Mouse (Mus musculus) stomach, postnatal 0 days (tissue): ENCODE data around the gene Ntng2. TPM values are rescaled to one million over a fixed set of nuclear protein-coding genes. Genes with fewer than 3 reads are reported as not detected.

Experiments used
- ATAC-seq: fragments of 200-750 bp; cut with Nextera tagmentation; 2 replicates; pipeline ENCODE4 v1.8.0; 2017; ENCODE audit not compliant: low FRiP score, low TSS enrichment
- DNase-seq: peaks from one replicate; pipeline ENCODE4 v3.0.0-alpha.2; 2016; ENCODE audit warnings: low spot score
- H3K27ac ChIP-seq: fragments of 300-500 bp; sonication (generic); replicated peaks from 2 replicates; pipeline ENCODE4 v1.5.1; 2014; ENCODE audit warnings: mild to moderate bottlenecking, control low read depth
- H3K27me3 ChIP-seq: fragments of 300-500 bp; sonication (generic); 2 replicates; pipeline ENCODE4 v1.6.1; 2014; ENCODE audit warnings: low read length; ENCODE audit not compliant: control insufficient read depth, insufficient read depth
- H3K36me3 ChIP-seq: fragments of 300-500 bp; sonication (generic); 2 replicates; pipeline ENCODE4 v1.6.1; 2014; ENCODE audit warnings: low read length, mixed read lengths; ENCODE audit not compliant: control insufficient read depth, insufficient read depth
- H3K4me1 ChIP-seq: fragments of 300-500 bp; sonication (generic); replicated peaks from 2 replicates; pipeline ENCODE4 v1.6.1; 2014; ENCODE audit warnings: antibody characterized with exemption; ENCODE audit not compliant: control insufficient read depth, insufficient read depth
- H3K4me2 ChIP-seq: fragments of 300-500 bp; sonication (generic); replicated peaks from 2 replicates; pipeline ENCODE4 v1.6.1; 2014; ENCODE audit warnings: low read depth, mild to moderate bottlenecking, control low read depth, moderate library complexity
- H3K4me3 ChIP-seq: fragments of 300-500 bp; sonication (generic); 2 replicates; pipeline ENCODE4 v1.5.1; 2014; ENCODE audit warnings: low read depth, low read length, control low read depth
- H3K9ac ChIP-seq: fragments of 300-500 bp; sonication (generic); 2 replicates; pipeline ENCODE4 v1.6.1; 2014; ENCODE audit warnings: mild to moderate bottlenecking, low read length, control low read depth, mixed read lengths
- H3K9me3 ChIP-seq: fragments of 300-500 bp; sonication (generic); 2 replicates; pipeline ENCODE4 v1.6.1; 2016; ENCODE audit warnings: low read length; ENCODE audit not compliant: control insufficient read depth
- CTCF ChIP-seq: IDR thresholded peaks from 2 replicates; pipeline ENCODE4 v1.5.1; 2016; ENCODE audit warnings: antibody characterized with exemption, low read depth, mild to moderate bottlenecking, moderate library complexity
- EP300 ChIP-seq: optimal IDR thresholded peaks from 2 replicates; pipeline ENCODE3; 2016; ENCODE audit warnings: antibody characterized with exemption
- WGBS: fragments of 180-500 bp; shearing (Covaris S2); extraction: QIAGEN DNeasy Blood & Tissue Kit; methylation state at CpG from one replicate; pipeline ENCODE4 v1.1.7; 2014; 5-methylcytosine and 5-hydroxymethylcytosine counted together
- polyA plus RNA-seq: library from polyadenylated mRNA; unstranded; fragments of >200 nt; fragmentation: Nextera tagmentation; extraction: Ambion mirVana; gene quantifications from 2 replicates; pipeline ENCODE4 v1.2.1, GENCODE M21; 2015

The Ntng2 gene
- polyA plus RNA-seq, 1 experiment from 2014 or later, result 0.16 TPM

- DNase-seq (no peak), ATAC-seq (no peak)
- no peak overlapping the region for H3K9ac ChIP-seq
- TF ChIP-seq EP300 (no peak), CTCF (no peak)
- H3K4me3 ChIP-seq, result no peak overlapping the region
- no peaks in the 10 kb centered on the region for H3K27me3 ChIP-seq
- 65% methylated on average over 2 of the region's 2 CpGs for WGBS
- H3K9me3 ChIP-seq, result no peaks in the 10 kb centered on the region
- H3K27ac ChIP-seq, result peak overlapping the region; percentile 45; the same call in 1 of the 2 replicates
- peaks cover 18% of the 10 kb centered on the region for H3K36me3 ChIP-seq
- no peak overlapping the region for H3K4me2 ChIP-seq
- H3K4me1 ChIP-seq, result no peaks in the 10 kb centered on the region
Observed at GRCm38 (mm10) chr2:29181111-29181510, 71.7 kb downstream of the Ntng2 start.

DNA sequence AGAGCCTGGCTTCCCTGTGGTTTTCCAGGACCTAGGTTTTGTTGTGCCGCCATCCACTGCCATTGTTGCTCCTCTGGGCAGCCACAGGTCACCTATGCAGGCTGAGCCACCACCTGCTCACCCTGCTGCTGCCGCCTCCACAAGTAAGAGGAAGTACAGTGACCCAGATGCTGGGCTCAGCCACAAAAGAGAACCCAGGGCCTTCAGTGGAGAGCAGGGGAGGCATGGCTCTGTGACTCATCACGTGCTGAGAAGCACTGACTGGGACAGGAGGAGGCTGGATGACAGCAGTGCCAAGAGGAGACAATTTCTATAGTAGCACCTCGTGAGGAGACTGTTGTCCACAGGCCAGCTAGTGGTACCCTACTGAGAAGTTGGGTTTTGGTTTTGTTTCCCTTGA, 73.0 kb downstream of the Ntng2 start:
- DNase-seq (no peak), ATAC-seq (no peak)
- no peak overlapping the region for H3K27ac ChIP-seq
- no peaks in the 10 kb centered on the region for H3K4me1 ChIP-seq
- no peak overlapping the region for H3K9ac ChIP-seq
- H3K9me3 ChIP-seq, result no peaks in the 10 kb centered on the region
- TF ChIP-seq CTCF (no peak), EP300 (no peak)
- no peak overlapping the region for H3K4me2 ChIP-seq
- WGBS, result 87% methylated on average over 4 of the region's 4 CpGs
- H3K36me3 ChIP-seq, result peaks cover 18% of the 10 kb centered on the region
- H3K4me3 ChIP-seq, result no peak overlapping the region
- no peaks in the 10 kb centered on the region for H3K27me3 ChIP-seq

DNA sequence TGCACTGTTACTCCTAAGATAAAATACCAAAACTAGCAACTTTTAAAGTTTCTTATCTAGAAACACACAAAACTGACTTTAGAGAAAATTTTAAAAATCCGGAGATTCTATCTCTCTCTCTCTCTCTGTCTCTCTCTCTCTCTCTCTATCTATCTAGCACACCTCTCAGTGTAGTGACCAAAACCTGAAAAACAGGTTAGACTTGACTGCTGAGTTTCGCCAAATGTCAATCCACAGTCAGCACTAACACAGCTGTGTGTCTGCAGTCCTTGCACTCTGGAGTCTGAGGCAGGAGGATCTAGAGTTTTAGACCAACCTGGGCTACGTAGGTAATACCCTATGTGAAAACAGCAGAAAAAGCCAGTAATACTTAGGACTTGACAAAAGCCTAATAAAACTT, 77.9 kb downstream of the Ntng2 start:
- no peak overlapping the region for H3K27ac ChIP-seq
- H3K27me3 ChIP-seq, result no peaks in the 10 kb centered on the region
- peaks cover 21% of the 10 kb centered on the region for H3K36me3 ChIP-seq
- no peak overlapping the region for H3K4me3 ChIP-seq
- no peaks in the 10 kb centered on the region for H3K9me3 ChIP-seq
- H3K9ac ChIP-seq, result no peak overlapping the region
- ATAC-seq (no peak), DNase-seq (no peak)
- H3K4me2 ChIP-seq, result no peak overlapping the region
- TF ChIP-seq CTCF (no peak), EP300 (no peak)
- no peaks in the 10 kb centered on the region for H3K4me1 ChIP-seq
- WGBS, result 56% methylated on average over 3 of the region's 3 CpGs

- Histone ChIP-seq H3K27ac (no peak overlapping the region), H3K4me1 (no peaks in the 10 kb centered on the region), H3K4me3 (no peak overlapping the region), H3K9ac (no peak overlapping the region), H3K4me2 (no peak overlapping the region), H3K27me3 (no peaks in the 10 kb centered on the region), H3K9me3 (no peaks in the 10 kb centered on the region), H3K36me3 (peaks cover 11% of the 10 kb centered on the region)
- no peak for ATAC-seq
- DNase-seq, result no peak
- WGBS, result 90% methylated on average over 5 of the region's 5 CpGs
- TF ChIP-seq EP300, result no peak
- no peak for TF ChIP-seq CTCF
Observed at GRCm38 (mm10) chr2:29168067-29168466, 84.7 kb downstream of the Ntng2 start.

DNA sequence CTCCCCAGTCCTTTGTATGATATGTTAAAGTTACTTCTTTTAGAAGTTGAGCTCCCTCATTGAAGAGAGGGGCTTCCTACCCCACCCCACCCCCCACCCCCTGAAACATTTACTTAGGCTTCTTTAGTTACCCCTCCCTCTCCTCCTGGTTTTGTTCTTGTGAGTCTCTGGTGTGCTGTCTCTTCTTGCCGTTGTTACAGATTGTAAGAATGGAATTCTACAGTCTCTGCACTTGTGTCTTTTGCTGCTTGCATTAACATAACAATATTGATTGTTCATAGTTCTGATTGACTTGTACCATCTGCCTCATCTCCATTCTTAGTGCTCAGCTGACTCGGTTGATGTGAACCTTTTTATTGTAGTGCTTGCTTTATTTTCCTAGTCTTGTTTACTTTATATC, 100.9 kb downstream of the Ntng2 start:
- no peak overlapping the region for H3K27ac ChIP-seq
- no peak overlapping the region for H3K4me2 ChIP-seq
- no peaks in the 10 kb centered on the region for H3K4me1 ChIP-seq
- H3K9ac ChIP-seq, result no peak overlapping the region
- no peaks in the 10 kb centered on the region for H3K9me3 ChIP-seq
- H3K36me3 ChIP-seq, result peaks cover 3% of the 10 kb centered on the region; the same call in 1 of the 2 replicates
- 52% methylated on average over 2 of the region's 2 CpGs for WGBS
- DNase-seq (no peak), ATAC-seq (no peak)
- no peaks in the 10 kb centered on the region for H3K27me3 ChIP-seq
- H3K4me3 ChIP-seq, result no peak overlapping the region
- TF ChIP-seq CTCF, result no peak
- TF ChIP-seq EP300, result no peak

Other genes with a start within 250 kb of the Ntng2 start
- 0.11 and 0.15 TPM in 2 replicates for gene Cfap77, start 197.9 kb downstream of the Ntng2 start, polyA plus RNA-seq
- gene Ttf1, start 192.7 kb downstream of the Ntng2 start, polyA plus RNA-seq, result 3.9 and 4.2 TPM in 2 replicates
- 4.8 and 5.1 TPM in 2 replicates for gene Setx, start 128.8 kb downstream of the Ntng2 start, polyA plus RNA-seq
- 24.5 and 25.6 TPM in 2 replicates for gene Med27, start 93.8 kb upstream of the Ntng2 start, polyA plus RNA-seq